Mouse (Mus musculus) liver, embryonic 13.5 days (tissue): ENCODE results near the gene Ripply1. TPM values are rescaled to one million over a fixed set of nuclear protein-coding genes. Genes with fewer than 3 reads are reported as not detected.

Experiments used
- ATAC-seq: fragments of 200-750 bp; cut with Nextera tagmentation; 2 replicates; pipeline ENCODE4 v1.8.0; 2017; ENCODE audit warnings: low read depth, mild to moderate bottlenecking, moderate number of reproducible peaks, moderate library complexity
- DNase-seq: peaks from one replicate; pipeline ENCODE4 v3.0.0; 2022
- H3K27ac ChIP-seq: fragments of 300-500 bp; sonication (generic); 2 replicates; pipeline ENCODE4 v1.5.1; 2015; ENCODE audit warnings: moderate library complexity, mild to moderate bottlenecking, inconsistent platforms
- H3K27me3 ChIP-seq: fragments of 300-500 bp; sonication (generic); 2 replicates; pipeline ENCODE4 v1.6.1; 2015; ENCODE audit warnings: mild to moderate bottlenecking, inconsistent platforms
- H3K36me3 ChIP-seq: fragments of 300-500 bp; sonication (generic); 2 replicates; pipeline ENCODE4 v1.6.1; 2015; ENCODE audit warnings: mild to moderate bottlenecking, inconsistent platforms
- H3K4me1 ChIP-seq: fragments of 300-500 bp; sonication (generic); replicated peaks from 2 replicates; pipeline ENCODE4 v1.6.1; 2015; ENCODE audit warnings: inconsistent platforms
- H3K4me2 ChIP-seq: fragments of 300-500 bp; sonication (generic); 2 replicates; pipeline ENCODE4 v1.6.1; 2015; ENCODE audit warnings: inconsistent platforms, mild to moderate bottlenecking, moderate library complexity
- H3K4me3 ChIP-seq: fragments of 300-500 bp; sonication (generic); replicated peaks from 2 replicates; pipeline ENCODE4 v1.5.1; 2015; ENCODE audit warnings: mild to moderate bottlenecking, inconsistent platforms
- H3K9ac ChIP-seq: fragments of 300-500 bp; sonication (generic); 2 replicates; pipeline ENCODE4 v1.6.1; 2015; ENCODE audit warnings: mild to moderate bottlenecking, inconsistent platforms
- H3K9me3 ChIP-seq: fragments of 300-500 bp; sonication (generic); replicated peaks from 2 replicates; pipeline ENCODE4 v1.6.1; 2016; ENCODE audit warnings: inconsistent platforms
- WGBS: fragments of 180-500 bp; shearing (Covaris S2); methylation state at CpG from one replicate; pipeline ENCODE4 v1.1.7; 2015; ENCODE audit not compliant: insufficient replicate concordance; 5-methylcytosine and 5-hydroxymethylcytosine counted together
- polyA plus RNA-seq: library from polyadenylated mRNA; unstranded; fragments of >200 nt; fragmentation: Nextera tagmentation; extraction: Ambion mirVana; gene quantifications from 2 replicates; pipeline ENCODE4 v1.2.1, GENCODE M21; 2015

The Ripply1 gene
- polyA plus RNA-seq, 1 experiment from 2014 or later = not detected

- no peak for ATAC-seq
- no peak overlapping the region for H3K9ac ChIP-seq
- H3K27me3 ChIP-seq = no peaks in the 10 kb centered on the region
- H3K4me2 ChIP-seq = no peak overlapping the region
- no peak for DNase-seq
- 59% methylated on average over 2 of the region's 2 CpGs for WGBS
- no peaks in the 10 kb centered on the region for H3K9me3 ChIP-seq
- 0 out of 2 replicates have a peak, but pooled peaks cover 2% of the 10 kb centered on the region for H3K4me1 ChIP-seq
- no peak overlapping the region for H3K27ac ChIP-seq
- no peaks in the 10 kb centered on the region for H3K36me3 ChIP-seq
- no peak overlapping the region for H3K4me3 ChIP-seq
Measured at GRCm38 (mm10) chrX:139807391-139807790, 25.2 kb upstream of the Ripply1 start.

GRCm38 (mm10) chrX:139805918-139806317, 23.8 kb upstream of the Ripply1 start:
- ATAC-seq (no peak), DNase-seq (no peak)
- H3K4me3 ChIP-seq = no peak overlapping the region
- no peaks in the 10 kb centered on the region for H3K27me3 ChIP-seq
- no peak overlapping the region for H3K9ac ChIP-seq
- no peak overlapping the region for H3K27ac ChIP-seq
- no peaks in the 10 kb centered on the region for H3K9me3 ChIP-seq
- H3K36me3 ChIP-seq = no peaks in the 10 kb centered on the region
- H3K4me2 ChIP-seq = no peak overlapping the region
- no peaks in the 10 kb centered on the region for H3K4me1 ChIP-seq
- WGBS = 91% methylated on average over 4 of the region's 4 CpGs

GRCm38 (mm10) chrX:139803028-139803427, 20.9 kb upstream of the Ripply1 start:
- no peaks in the 10 kb centered on the region for H3K36me3 ChIP-seq
- no peak for DNase-seq
- H3K4me3 ChIP-seq = no peak overlapping the region
- ATAC-seq = no peak
- WGBS = 43% methylated on average over 2 of the region's 2 CpGs
- no peak overlapping the region for H3K9ac ChIP-seq
- no peaks in the 10 kb centered on the region for H3K27me3 ChIP-seq
- H3K4me2 ChIP-seq = no peak overlapping the region
- no peak overlapping the region for H3K27ac ChIP-seq
- H3K9me3 ChIP-seq = no peaks in the 10 kb centered on the region
- no peaks in the 10 kb centered on the region for H3K4me1 ChIP-seq

GRCm38 (mm10) chrX:139800406-139800878, 18.3 kb upstream of the Ripply1 start, which contains the start of gene Cldn2:
Gene Cldn2, plus strand, starts transcription at chrX:139800828.
- Histone ChIP-seq H3K27me3 (no peaks in the 10 kb centered on the region; the same call in 1 of the 2 replicates), H3K4me3 (no peak within 1 kb of the TSS), H3K36me3 (no peaks in the 10 kb centered on the region), H3K4me1 (no peaks in the 10 kb centered on the region), H3K9ac (no peak within 1 kb of the TSS), H3K4me2 (no peak within 1 kb of the TSS), H3K9me3 (no peaks in the 10 kb centered on the region), H3K27ac (no peak within 1 kb of the TSS)
- no peak for DNase-seq
- WGBS = 69% methylated on average over 8 of the region's 8 CpGs
- no peak for ATAC-seq

- Histone ChIP-seq H3K9ac (no peak overlapping the region), H3K36me3 (no peaks in the 10 kb centered on the region), H3K4me2 (no peak overlapping the region), H3K4me3 (no peak overlapping the region), H3K27ac (no peak overlapping the region), H3K4me1 (no peaks in the 10 kb centered on the region), H3K27me3 (no peaks in the 10 kb centered on the region; the same call in 1 of the 2 replicates), H3K9me3 (no peaks in the 10 kb centered on the region)
- ATAC-seq = no peak
- 67% methylated on average over 3 of the region's 3 CpGs for WGBS
- no peak for DNase-seq
Measured at GRCm38 (mm10) chrX:139799953-139800352, 17.8 kb upstream of the Ripply1 start.

- no peak for ATAC-seq
- H3K4me2 ChIP-seq = no peak overlapping the region
- H3K27ac ChIP-seq = no peak overlapping the region
- WGBS = 74% methylated on average over 9 of the region's 9 CpGs
- H3K9ac ChIP-seq = no peak overlapping the region
- DNase-seq = no peak
- no peaks in the 10 kb centered on the region for H3K9me3 ChIP-seq
- no peak overlapping the region for H3K4me3 ChIP-seq
- no peaks in the 10 kb centered on the region for H3K4me1 ChIP-seq
- H3K36me3 ChIP-seq = no peaks in the 10 kb centered on the region
- no peaks in the 10 kb centered on the region; the same call in 1 of the 2 replicates for H3K27me3 ChIP-seq
Measured at GRCm38 (mm10) chrX:139797875-139798274, 15.7 kb upstream of the Ripply1 start.

GRCm38 (mm10) chrX:139796037-139796436, 13.9 kb upstream of the Ripply1 start:
- H3K4me3 ChIP-seq = no peak overlapping the region
- ATAC-seq = no peak
- 61% methylated on average over 6 of the region's 6 CpGs for WGBS

GRCm38 (mm10) chrX:139794072-139794845, 12.1 kb upstream of the Ripply1 start:
- H3K36me3 ChIP-seq = no peaks in the 10 kb centered on the region
- H3K27ac ChIP-seq = no peak overlapping the region
- H3K9ac ChIP-seq = no peak overlapping the region
- DNase-seq (no peak), ATAC-seq (no peak)
- WGBS = 62% methylated on average over 7 of the region's 7 CpGs
- H3K9me3 ChIP-seq = no peaks in the 10 kb centered on the region
- no peaks in the 10 kb centered on the region for H3K4me1 ChIP-seq
- H3K4me2 ChIP-seq = no peak overlapping the region
- H3K4me3 ChIP-seq = no peak overlapping the region
- no peaks in the 10 kb centered on the region; the same call in 1 of the 2 replicates for H3K27me3 ChIP-seq

More at GRCm38 (mm10) chrX:139796037-139796436, 13.9 kb upstream of the Ripply1 start:
- Histone ChIP-seq H3K27ac (no peak overlapping the region), H3K9me3 (no peaks in the 10 kb centered on the region), H3K9ac (no peak overlapping the region), H3K4me2 (no peak overlapping the region), H3K36me3 (no peaks in the 10 kb centered on the region), H3K4me1 (no peaks in the 10 kb centered on the region), H3K27me3 (no peaks in the 10 kb centered on the region; the same call in 1 of the 2 replicates)
- no peak for DNase-seq

GRCm38 (mm10) chrX:139785764-139786163, 3.6 kb upstream of the Ripply1 start:
- peaks cover 17% of the 10 kb centered on the region for H3K4me1 ChIP-seq
- no peaks in the 10 kb centered on the region for H3K27me3 ChIP-seq
- no peak overlapping the region for H3K27ac ChIP-seq
- H3K4me2 ChIP-seq = no peak overlapping the region
- no peak overlapping the region for H3K4me3 ChIP-seq
- no peak overlapping the region for H3K9ac ChIP-seq
- ATAC-seq (no peak), DNase-seq (no peak)
- WGBS = 36% methylated on average over 1 of the region's 1 CpGs
- no peaks in the 10 kb centered on the region for H3K36me3 ChIP-seq
- H3K9me3 ChIP-seq = no peaks in the 10 kb centered on the region

GRCm38 (mm10) chrX:139783045-139783422, 881 bp upstream of the Ripply1 start:
- DNase-seq (no peak), ATAC-seq (no peak)
- 74% methylated on average over 3 of the region's 3 CpGs for WGBS
- Histone ChIP-seq H3K27ac (no peak overlapping the region), H3K9ac (no peak overlapping the region), H3K9me3 (no peaks in the 10 kb centered on the region), H3K4me2 (no peak overlapping the region), H3K4me1 (peaks cover 25% of the 10 kb centered on the region), H3K4me3 (no peak overlapping the region), H3K36me3 (no peaks in the 10 kb centered on the region), H3K27me3 (no peaks in the 10 kb centered on the region)

- DNase-seq = no peak
- H3K27ac ChIP-seq = no peak overlapping the region
- H3K9me3 ChIP-seq = no peaks in the 10 kb centered on the region
- ATAC-seq = no peak
- H3K4me1 ChIP-seq = peaks cover 25% of the 10 kb centered on the region
- H3K36me3 ChIP-seq = no peaks in the 10 kb centered on the region
- no peaks in the 10 kb centered on the region for H3K27me3 ChIP-seq
- 61% methylated on average over 4 of the region's 4 CpGs for WGBS
- H3K9ac ChIP-seq = no peak overlapping the region
- no peak overlapping the region for H3K4me2 ChIP-seq
- H3K4me3 ChIP-seq = no peak overlapping the region
Measured at GRCm38 (mm10) chrX:139781563-139781962, 590 bp downstream of the Ripply1 start.

- Histone ChIP-seq H3K4me3 (no peak overlapping the region), H3K4me2 (no peak overlapping the region), H3K36me3 (no peaks in the 10 kb centered on the region), H3K9me3 (no peaks in the 10 kb centered on the region), H3K4me1 (peaks cover 25% of the 10 kb centered on the region), H3K27ac (peak overlapping the region; percentile 50), H3K27me3 (no peaks in the 10 kb centered on the region), H3K9ac (no peak overlapping the region)
- WGBS = 19% methylated on average over 3 of the region's 3 CpGs
- DNase-seq (peak; percentile 8), ATAC-seq (peak; percentile 85)
Measured at GRCm38 (mm10) chrX:139780988-139781387, 1.2 kb downstream of the Ripply1 start.
